Mouse (Mus musculus): ENCODE measurements at regions not wholly inside any gene's neighbourhood (a gene's known extent, or its start where the extent isn't known, plus 50 kb on each side); places are given as distances from the start of the nearest gene placed in this dataset.

DNA sequence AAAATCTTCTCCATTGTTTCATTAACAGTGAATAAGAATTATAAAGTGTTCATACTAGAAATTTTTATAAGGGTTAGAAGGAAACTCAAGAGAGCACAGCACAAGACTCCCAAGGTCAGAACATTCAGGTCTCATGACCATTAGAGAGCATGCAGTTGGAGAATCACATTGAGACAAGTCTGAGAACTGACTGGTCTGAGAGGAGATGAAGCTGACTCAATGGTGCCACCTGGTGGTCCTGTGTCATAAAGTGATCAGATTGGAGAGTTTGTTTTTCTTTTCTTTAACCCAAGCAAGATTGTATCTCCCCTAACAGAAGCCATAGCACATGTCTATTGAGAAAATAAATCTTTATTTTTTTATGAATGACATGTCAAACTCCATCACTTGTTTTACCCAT is 663.5 kb downstream of the Rab28 start:
- TF ChIP-seq CTCF (IDR thresholded peaks at IDR 0.05; ENCODE audit: control insufficient read depth, insufficient read depth, low read length) (0 out of 2 replicates have a peak, but pooled peaks have one; percentile 13), POLR2A (IDR thresholded peaks at IDR 0.05; ENCODE audit: borderline replicate concordance, control insufficient read depth, low read depth, low read length) (no peak)

All from bone marrow, adult 2 months (tissue).